Mouse (Mus musculus) right cerebral cortex, postnatal 25 days (tissue): ENCODE measurements around the gene Vmn1r165.
"Not testable (repeated sequence)": the region's sequence is repeated elsewhere in the genome, so short reads cannot be mapped to it uniquely, and the experiment has no call there.

Experiments used
- DNase-seq: peaks from one replicate; pipeline ENCODE4 v3.0.0; 2022

Gene Vmn1r165

DNA sequence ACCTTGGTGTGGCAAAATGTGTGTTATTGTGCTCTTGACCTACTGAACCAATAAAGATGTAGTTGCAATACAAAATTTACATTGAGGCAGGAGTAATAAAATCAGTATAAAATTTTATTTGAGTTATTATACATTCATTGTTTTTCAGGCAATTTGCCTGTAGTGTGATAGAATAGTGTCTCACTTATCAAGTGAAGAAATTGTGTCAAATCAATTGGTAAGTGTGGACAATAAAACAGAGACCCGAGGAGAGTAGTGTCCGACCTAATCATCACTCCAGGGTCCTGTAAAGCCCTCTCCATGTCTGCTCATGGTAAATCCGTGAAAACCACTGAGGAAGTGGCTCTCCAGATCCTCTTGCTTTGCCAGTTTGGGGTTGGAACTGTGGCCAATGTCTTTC is at the start of gene Vmn1r165:
TSS of gene Vmn1r165 (plus strand) at position 301 of the 400 bp plus-strand sequence.
- DNase-seq: not testable (repeated sequence)

DNA sequence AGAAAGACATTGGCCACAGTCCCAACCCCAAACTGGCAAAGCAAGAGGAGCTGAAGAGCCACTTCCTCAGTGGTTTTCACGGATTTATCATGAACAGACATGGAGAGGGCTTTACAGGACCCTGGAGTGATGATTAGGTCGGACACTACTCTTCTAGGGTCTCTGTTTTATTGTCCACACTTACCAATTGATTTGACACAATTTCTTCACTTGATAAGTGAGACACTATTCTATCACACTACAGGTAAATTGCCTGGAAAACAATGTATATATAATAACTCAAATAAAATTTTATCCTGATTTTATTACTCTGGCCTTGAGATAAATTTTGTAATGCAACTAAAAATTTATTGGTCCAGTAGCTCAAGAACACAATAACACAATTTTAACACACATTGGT is 34.5 kb downstream of the Vmn1r165 start, which contains the start of gene Vmn1r166:
TSS of gene Vmn1r166 (minus strand) at position 101 of the 400 bp plus-strand sequence.
- not testable (repeated sequence) for DNase-seq
